Mouse (Mus musculus) left cerebral cortex, postnatal 14 days (tissue): ENCODE data around the gene Olfr455. TPM values are rescaled to one million over a fixed set of nuclear protein-coding genes. Genes with fewer than 3 reads are reported as not detected.
A peak's percentile ranks its signal among the peaks of the same experiment; 100 is the strongest.

Experiments used
- DNase-seq, 2 experiments: peaks; one replicate each; pipeline ENCODE4 v3.0.0; 2021 to 2022; ENCODE audit warnings: low spot score in 2 of 2, mixed read lengths in 1 of 2
- intact Hi-C: fragments of 180-260 bp; cut with DNase I; formaldehyde crosslinking; loops from one replicate; pipeline ENCODE4 v1.15.1; 2025
- long read RNA-seq, 2 experiments: library from polyadenylated mRNA; stranded (forward); transcript quantifications; one replicate each; pipeline ENCODE4 v2.0.0; 2021
- total RNA-seq, 2 experiments: library from RNA; stranded (reverse); gene quantifications; 2 replicates each; pipeline ENCODE4 v1.2.3; 2021

Gene Olfr455
- not detected for total RNA-seq
- long read RNA-seq, experiment 1, result 0 reads
- long read RNA-seq, experiment 2, result 0 reads

DNA sequence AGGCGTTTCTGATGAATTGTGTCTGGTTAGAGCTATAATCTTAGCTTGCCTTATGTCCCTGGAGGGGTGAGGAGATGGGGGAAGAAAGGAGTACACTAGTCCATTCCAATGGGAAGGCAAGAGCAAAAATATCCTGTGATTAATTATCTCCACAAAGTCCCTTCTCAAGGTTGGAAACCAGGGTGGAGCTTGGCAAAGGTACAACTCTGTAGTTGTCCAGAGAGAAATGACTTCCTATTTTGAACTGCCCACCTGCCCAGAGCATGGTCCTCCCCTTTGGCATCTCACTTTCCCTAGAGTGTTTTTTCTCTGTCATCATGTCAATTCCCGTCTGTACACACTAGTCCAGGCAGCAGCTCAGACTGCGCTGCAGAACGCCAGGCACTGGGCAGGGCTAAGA lies at the start of gene Olfr455:
TSS of gene Olfr455 (minus strand) at position 127 of the 400 bp plus-strand sequence.
- intact Hi-C loops, result no loop called here
- no peak for DNase-seq

DNA sequence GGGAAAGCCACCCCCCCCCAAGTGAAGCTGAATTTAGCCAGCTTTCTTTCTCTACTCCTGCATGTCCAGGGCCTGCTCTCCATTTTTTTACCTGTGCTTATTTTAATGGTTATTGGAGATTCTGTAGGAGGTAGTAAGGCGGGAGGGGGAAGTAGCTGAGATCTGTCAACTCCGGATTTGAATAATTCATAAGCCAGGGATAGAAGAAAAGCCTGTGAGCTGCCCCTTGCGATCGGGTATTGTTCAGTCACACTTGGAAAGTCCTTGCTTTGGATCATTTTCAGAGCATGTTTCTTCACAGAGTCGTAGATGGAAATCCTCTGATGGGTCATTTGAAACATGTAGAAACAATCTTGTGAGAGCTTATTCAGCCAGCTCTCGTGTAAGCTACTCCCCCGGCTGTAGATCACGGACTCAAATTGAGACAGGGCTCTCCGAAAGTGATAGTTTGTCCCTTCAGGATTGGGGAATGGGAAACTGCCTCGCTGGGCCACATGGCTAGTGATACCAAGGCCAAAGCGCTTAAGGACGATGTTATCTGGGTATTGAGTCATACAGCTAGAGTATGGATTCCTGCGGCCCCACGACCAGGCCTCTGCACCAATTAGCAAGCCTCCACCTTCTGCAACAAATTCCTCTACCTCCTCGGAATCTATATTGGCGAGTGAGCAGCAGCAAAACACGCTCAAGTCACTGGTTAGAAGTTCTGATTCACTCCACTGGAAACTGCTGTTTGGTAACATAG lies 45.9 kb upstream of the Olfr455 start:
- no peak for DNase-seq
- intact Hi-C loops, result no loop called here

DNA sequence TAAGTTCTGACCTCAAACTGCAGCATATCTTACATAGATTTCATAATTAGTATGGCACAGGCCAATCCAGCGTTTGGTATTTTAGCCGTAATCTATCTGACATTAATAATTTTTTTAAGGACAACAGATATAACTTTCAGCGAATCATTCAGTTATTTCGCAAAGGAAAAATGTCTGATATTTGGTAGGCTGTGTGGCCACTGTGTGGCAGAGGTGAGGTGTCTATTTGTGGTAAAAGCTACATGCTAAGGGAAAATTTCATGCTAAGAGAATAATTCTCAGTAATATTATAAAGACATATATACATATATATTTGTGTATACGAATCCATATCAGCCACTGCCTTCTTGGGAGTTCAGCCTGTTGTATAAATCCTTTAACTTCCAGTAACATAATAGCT lies 39.2 kb upstream of the Olfr455 start:
- DNase-seq, result no peak
- intact Hi-C loops, result loop anchor here (10.0 kb wide), 1 partner anchor 262 kb away; the partner anchor contains the start of gene Fam131b

GRCm38 (mm10) chr6:42583488-42583872 lies 36.1 kb upstream of the Olfr455 start:
- intact Hi-C loops, result loop anchor here (2.0 to 10.0 kb wide), 3 partner anchors 259 to 821 kb away; partner anchors contain the start of gene Fam131b
- peak; percentile 34 to 77 for DNase-seq

GRCm38 (mm10) chr6:42582741-42583487 lies 35.5 kb upstream of the Olfr455 start:
- intact Hi-C loops, result loop anchor here (2.0 to 10.0 kb wide), 3 partner anchors 258 to 821 kb away; partner anchors contain the start of gene Fam131b
- DNase-seq, result no peak

GRCm38 (mm10) chr6:42578678-42579077 lies 31.3 kb upstream of the Olfr455 start:
- intact Hi-C loops, result no loop called here
- DNase-seq, result no peak

- DNase-seq, result no peak
- intact Hi-C loops, result no loop called here
Observed at GRCm38 (mm10) chr6:42577433-42577832, 30.0 kb upstream of the Olfr455 start.

GRCm38 (mm10) chr6:42568205-42568604 lies 20.8 kb upstream of the Olfr455 start:
- peak in 1 of 2 experiments; percentile 15 for DNase-seq

DNA sequence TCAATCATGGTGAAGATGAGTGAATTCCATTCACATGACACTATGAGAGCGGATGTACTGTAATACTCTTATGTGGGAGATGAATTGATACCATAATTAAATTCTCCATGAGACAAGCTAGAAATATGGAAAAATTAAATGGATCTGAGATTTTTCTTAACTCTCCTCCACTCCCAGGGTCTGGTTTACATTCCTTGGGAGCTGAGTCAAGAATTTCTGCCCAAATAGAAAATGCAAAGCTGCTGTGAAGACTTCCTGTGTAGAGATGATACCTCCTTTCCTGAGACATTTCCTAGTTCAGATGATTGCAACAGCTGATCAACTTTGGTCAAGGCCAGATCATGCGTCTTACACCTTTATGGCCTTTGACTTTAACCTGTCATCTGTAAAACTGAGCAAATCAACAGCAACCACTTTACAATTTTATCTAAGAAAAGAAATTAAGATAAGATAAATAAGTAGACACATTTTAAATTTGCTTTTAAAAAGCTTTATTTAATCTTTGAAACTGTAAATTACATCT lies 18.8 kb upstream of the Olfr455 start:
- intact Hi-C loops, result no loop called here
- no peak for DNase-seq

More at GRCm38 (mm10) chr6:42568205-42568604, 20.8 kb upstream of the Olfr455 start:
- intact Hi-C loops, result no loop called here

- intact Hi-C loops, result no loop called here
- no peak for DNase-seq
Observed at GRCm38 (mm10) chr6:42562280-42562679, 14.9 kb upstream of the Olfr455 start.

GRCm38 (mm10) chr6:42560885-42561284 lies 13.5 kb upstream of the Olfr455 start:
- DNase-seq, result no peak
- intact Hi-C loops, result no loop called here

DNA sequence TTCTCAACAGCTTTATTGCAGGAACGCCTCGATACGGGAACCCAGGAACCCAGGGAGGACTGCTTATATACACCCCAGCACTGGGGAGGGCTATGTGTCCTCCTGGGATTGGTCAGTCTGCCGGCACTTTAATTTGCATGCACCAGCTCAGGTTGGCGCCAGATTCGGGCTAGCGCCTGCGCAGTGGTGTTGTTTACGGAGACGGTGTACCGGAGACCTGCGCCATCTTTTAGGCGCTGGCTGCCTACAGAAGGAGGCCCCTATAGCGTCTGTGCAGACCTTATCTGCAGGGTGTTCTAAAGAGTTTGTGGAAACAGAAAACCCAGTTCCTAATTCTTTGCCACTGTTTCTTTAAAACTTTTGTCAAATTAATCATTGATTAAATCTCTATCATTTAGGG lies 11.3 kb upstream of the Olfr455 start:
- DNase-seq, result no peak
- intact Hi-C loops, result no loop called here

- intact Hi-C loops, result no loop called here
- DNase-seq, result no peak
Observed at GRCm38 (mm10) chr6:42546180-42546579, 1.2 kb downstream of the Olfr455 start.

GRCm38 (mm10) chr6:42545451-42545885 lies 1.9 kb downstream of the Olfr455 start:
- intact Hi-C loops, result no loop called here
- DNase-seq, result no peak

GRCm38 (mm10) chr6:42544846-42545245 lies 2.5 kb downstream of the Olfr455 start:
- intact Hi-C loops, result no loop called here
- DNase-seq, result no peak

DNA sequence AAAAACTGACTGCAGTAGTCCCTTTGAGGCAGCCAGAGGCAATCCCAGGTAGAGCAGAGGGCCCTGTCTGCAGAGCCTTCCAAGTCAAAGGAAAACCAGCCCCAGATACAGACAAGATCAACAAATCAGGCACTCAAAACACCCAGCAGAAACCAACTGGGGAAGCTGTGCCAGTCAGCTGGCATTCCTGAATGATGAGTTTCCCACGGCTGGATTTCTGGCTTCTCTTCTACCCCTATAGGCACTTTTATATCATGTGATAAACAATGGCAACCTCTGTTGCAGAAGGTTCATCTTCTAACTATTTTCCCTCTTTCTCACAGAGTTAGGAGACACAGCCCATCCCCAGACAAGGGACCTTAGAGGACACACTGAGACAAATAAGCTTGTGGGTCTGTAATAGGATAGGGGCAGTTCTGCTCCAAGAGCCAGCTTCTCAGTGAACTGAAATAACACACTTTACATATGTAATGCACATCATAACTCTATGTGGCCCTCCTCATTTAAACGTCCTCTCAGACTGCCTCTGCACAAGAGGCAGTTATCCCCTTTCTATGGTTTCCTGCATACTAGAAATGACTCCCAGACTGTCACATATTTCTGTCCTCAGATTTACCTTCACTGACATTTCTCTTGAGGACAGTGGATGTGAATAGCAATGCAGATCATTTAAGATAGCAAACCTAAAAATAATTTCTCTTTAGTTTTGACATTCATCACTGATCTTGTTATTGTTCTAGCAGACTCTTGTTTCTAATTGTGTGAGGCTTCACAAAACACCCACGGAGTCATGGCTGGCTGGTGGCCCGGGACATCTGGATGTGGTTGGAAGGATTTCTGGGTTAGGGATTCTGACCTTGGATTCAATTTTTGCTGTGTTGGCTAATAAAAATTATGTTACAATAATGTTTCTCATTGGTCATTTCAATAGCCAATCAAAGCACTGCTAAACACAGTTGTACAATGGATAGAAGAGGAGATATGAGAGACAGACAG lies 5.1 kb downstream of the Olfr455 start:
- intact Hi-C loops, result no loop called here
- DNase-seq, result no peak

GRCm38 (mm10) chr6:42540681-42541080 lies 6.7 kb downstream of the Olfr455 start:
- no peak for DNase-seq
- intact Hi-C loops, result no loop called here

DNA sequence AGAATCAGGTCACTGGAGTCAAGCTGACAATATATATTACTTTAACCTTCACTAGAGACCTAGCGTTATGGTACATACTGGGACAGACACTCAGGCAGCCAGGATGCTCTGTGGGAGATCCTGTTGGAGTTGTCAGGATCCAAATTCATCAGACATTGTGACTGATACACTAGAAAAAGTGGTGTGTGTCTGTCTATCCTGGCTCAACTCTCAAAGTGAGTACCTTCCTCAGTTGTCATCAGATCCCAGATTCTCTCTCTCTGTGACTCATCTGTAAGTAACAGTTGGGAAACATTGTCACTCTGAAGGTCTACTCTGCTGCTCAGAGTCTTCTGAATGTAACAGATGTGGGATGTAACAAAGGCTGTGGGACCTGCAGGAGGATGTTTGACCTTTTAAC lies 7.7 kb downstream of the Olfr455 start:
- intact Hi-C loops, result no loop called here
- DNase-seq, result no peak

DNA sequence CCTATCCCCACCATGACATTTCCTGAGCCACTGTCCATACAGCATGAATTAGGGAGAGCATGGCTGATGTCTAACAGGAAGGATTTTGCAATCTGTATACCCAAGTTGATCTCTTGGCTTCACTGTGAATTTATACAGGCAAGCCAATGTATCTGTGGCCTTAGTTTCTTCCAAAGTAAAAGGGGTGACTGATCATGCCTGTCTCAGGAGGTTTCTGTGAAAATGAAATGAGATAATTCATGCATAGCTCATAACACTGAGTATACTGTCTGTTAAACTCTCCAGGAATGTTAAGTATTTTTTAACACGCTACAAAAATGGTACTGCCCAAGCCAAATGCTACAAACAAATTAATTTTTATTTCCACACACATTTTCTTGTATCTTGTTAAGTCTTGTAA lies 33.9 kb downstream of the Olfr455 start:
- DNase-seq, result no peak
- intact Hi-C loops, result no loop called here
